Mouse (Mus musculus): ENCODE results near the gene Ccdc158. TPM values are rescaled to one million over a fixed set of nuclear protein-coding genes. Genes with fewer than 3 reads are reported as not detected.

Ccdc158 gene
- total RNA-seq, 2 experiments from 2014 or later: 0.36 to 0.54 TPM

- H3K4me3 ChIP-seq: no peak overlapping the region
- no peak for TF ChIP-seq CTCF (IDR thresholded peaks at IDR 0.05)
- DNase-seq (ENCODE audit: extremely low spot score in 1 of 2, low spot score in 2 of 2): no peak
- H3K27ac ChIP-seq: no peak overlapping the region
- intact Hi-C loops (cut with DNase I): no loop called here
Measured at GRCm38 (mm10) chr5:92703671-92704070, 28.6 kb upstream of the Ccdc158 start.

- no peak for TF ChIP-seq CTCF (IDR thresholded peaks at IDR 0.05)
- no peak for DNase-seq (ENCODE audit: extremely low spot score in 1 of 2, low spot score in 2 of 2)
- intact Hi-C loops (cut with DNase I): no loop called here
Measured at GRCm38 (mm10) chr5:92701750-92702149, 26.7 kb upstream of the Ccdc158 start.

GRCm38 (mm10) chr5:92698837-92699529 is 23.9 kb upstream of the Ccdc158 start:
- peak in 1 of 2 experiments; percentile 12 for DNase-seq (ENCODE audit: extremely low spot score in 1 of 2, low spot score in 2 of 2)
- Histone ChIP-seq H3K4me3 (peak overlapping the region; percentile 31), H3K27ac (no peak overlapping the region; the same call in 1 of the 2 replicates)
- intact Hi-C loops (cut with DNase I): no loop called here
- TF ChIP-seq CTCF (IDR thresholded peaks at IDR 0.05): no peak

More at GRCm38 (mm10) chr5:92701750-92702149, 26.7 kb upstream of the Ccdc158 start:
- H3K4me3 ChIP-seq: no peak overlapping the region
- no peak overlapping the region for H3K27ac ChIP-seq

- no peak for DNase-seq (ENCODE audit: extremely low spot score in 1 of 2, low spot score in 2 of 2)
- TF ChIP-seq CTCF (IDR thresholded peaks at IDR 0.05): no peak
- Histone ChIP-seq H3K27ac (peak overlapping the region; percentile 21; the same call in 1 of the 2 replicates), H3K4me3 (peak overlapping the region; percentile 31)
- intact Hi-C loops (cut with DNase I): no loop called here
Measured at GRCm38 (mm10) chr5:92698131-92698836, 23.2 kb upstream of the Ccdc158 start.

GRCm38 (mm10) chr5:92694316-92694995 is 19.4 kb upstream of the Ccdc158 start:
- intact Hi-C loops (cut with DNase I): no loop called here
- TF ChIP-seq CTCF (IDR thresholded peaks at IDR 0.05): no peak
- no peak for DNase-seq (ENCODE audit: extremely low spot score in 1 of 2, low spot score in 2 of 2)
- Histone ChIP-seq H3K27ac (no peak overlapping the region), H3K4me3 (no peak overlapping the region)

- TF ChIP-seq CTCF (IDR thresholded peaks at IDR 0.05): no peak; the same call in 1 of the 2 replicates
- Histone ChIP-seq H3K4me3 (no peak overlapping the region), H3K27ac (no peak overlapping the region)
- intact Hi-C loops (cut with DNase I): no loop called here
- no peak for DNase-seq (ENCODE audit: extremely low spot score in 1 of 2, low spot score in 2 of 2)
Measured at GRCm38 (mm10) chr5:92693744-92694143, 18.7 kb upstream of the Ccdc158 start.

GRCm38 (mm10) chr5:92692206-92693007 is 17.3 kb upstream of the Ccdc158 start:
- DNase-seq (ENCODE audit: extremely low spot score in 1 of 2, low spot score in 2 of 2): no peak
- H3K4me3 ChIP-seq: no peak overlapping the region
- no peak overlapping the region for H3K27ac ChIP-seq
- intact Hi-C loops (cut with DNase I): no loop called here
- TF ChIP-seq CTCF (IDR thresholded peaks at IDR 0.05): no peak

- Histone ChIP-seq H3K4me3 (no peak overlapping the region), H3K27ac (no peak overlapping the region)
- no peak for DNase-seq (ENCODE audit: extremely low spot score in 1 of 2, low spot score in 2 of 2)
- no peak for TF ChIP-seq CTCF (IDR thresholded peaks at IDR 0.05)
- intact Hi-C loops (cut with DNase I): no loop called here
Measured at GRCm38 (mm10) chr5:92688569-92688968, 13.5 kb upstream of the Ccdc158 start.

- no peak overlapping the region for H3K4me3 ChIP-seq
- TF ChIP-seq CTCF (IDR thresholded peaks at IDR 0.05): no peak
- H3K27ac ChIP-seq: no peak overlapping the region
- no peak for DNase-seq (ENCODE audit: extremely low spot score in 1 of 2, low spot score in 2 of 2)
- intact Hi-C loops (cut with DNase I): no loop called here
Measured at GRCm38 (mm10) chr5:92688124-92688523, 13.1 kb upstream of the Ccdc158 start.

GRCm38 (mm10) chr5:92684715-92685460 is 9.8 kb upstream of the Ccdc158 start:
- intact Hi-C loops (cut with DNase I): no loop called here
- no peak overlapping the region for H3K4me3 ChIP-seq
- no peak overlapping the region for H3K27ac ChIP-seq
- TF ChIP-seq CTCF (IDR thresholded peaks at IDR 0.05): no peak
- DNase-seq (ENCODE audit: extremely low spot score in 1 of 2, low spot score in 2 of 2): no peak
